Mouse (Mus musculus) macrophage (primary cell): ENCODE results near the gene Fyn. TPM values are rescaled to one million over a fixed set of nuclear protein-coding genes. Genes with fewer than 3 reads are reported as not detected.

ENCODE experiments used
- H3K27ac ChIP-seq: fragments of 350-480 bp; formaldehyde crosslinking; 2 replicates; pipeline ENCODE4 v1.9.0; 2021
- H3K36me3 ChIP-seq: fragments of 350-480 bp; formaldehyde crosslinking; 2 replicates; pipeline ENCODE4 v1.9.0; 2021; ENCODE audit errors: inconsistent target
- H3K4me3 ChIP-seq: fragments of 350-480 bp; formaldehyde crosslinking; 2 replicates; pipeline ENCODE4 v1.9.0; 2021; ENCODE audit errors: inconsistent target
- H3K79me2 ChIP-seq: fragments of 350-480 bp; formaldehyde crosslinking; 2 replicates; pipeline ENCODE4 v1.9.0; 2021; ENCODE audit errors: inconsistent target
- WGBS: methylation state at CpG from one replicate; pipeline ENCODE4 v1.1.7; 2026; ENCODE audit warnings: inconsistent platforms; ENCODE audit not compliant: missing documents; 5-methylcytosine and 5-hydroxymethylcytosine counted together
- polyA plus RNA-seq: library from polyadenylated mRNA; stranded (reverse); fragments of 250-400 nt; gene quantifications from 3 replicates; pipeline ENCODE4 v1.2.4, GENCODE M21; 2018; ENCODE audit warnings: inconsistent platforms
- total RNA-seq, 78 experiments: library from RNA; depleted of rRNA; stranded (reverse); fragments of 250-400 nt; gene quantifications; 1 replicate in 9 of 78; 2 replicates in 24 of 78; 3 replicates in 43 of 78; 4 replicates in 2 of 78; pipeline ENCODE4 v1.2.4; 2018; ENCODE audit warnings: inconsistent platforms in 56 of 78

The Fyn gene
- total RNA-seq (2018; cell fraction: chromatin; rRNA removed): 10 to 100 TPM in 25 of 26 experiments, 1 to 10 TPM in 1; 6.3 to 28.4 (median 18.4) TPM
- 10 to 100 TPM in 24 of 26 experiments, 1 to 10 TPM in 2; 9.9 to 18.1 (median 13.6) TPM for total RNA-seq (2018; cell fraction: cytosol; rRNA removed)
- total RNA-seq (2018; cell fraction: nucleus; rRNA removed): 10 to 100 TPM in 25 of 26 experiments, 1 to 10 TPM in 1; 9.1 to 30.6 (median 14.2) TPM
- polyA plus RNA-seq: 11.3 to 23.4 TPM (median 18.6 TPM) in 3 replicates

GRCm38 (mm10) chr10:39368572-39369135, at the start of gene Fyn:
Gene Fyn (plus strand): TSS chr10:39368855.
- Histone ChIP-seq H3K27ac (no peak within 1 kb of the TSS), H3K79me2 (peaks cover 24% of the 10 kb centered on the region), H3K4me3 (peak within 1 kb of the TSS; percentile 26), H3K36me3 (no peaks in the 10 kb centered on the region)
- 17% methylated on average over 8 of the region's 8 CpGs for WGBS

- H3K4me3 ChIP-seq: no peak overlapping the region
- 81% methylated on average over 17 of the region's 17 CpGs for WGBS
- H3K27ac ChIP-seq: no peak overlapping the region
- no peaks in the 10 kb centered on the region for H3K79me2 ChIP-seq
- no peaks in the 10 kb centered on the region for H3K36me3 ChIP-seq
These were observed 47.6 kb upstream of the Fyn start for GRCm38 (mm10) chr10:39320798-39321622.

GRCm38 (mm10) chr10:39321623-39321985, 47.1 kb upstream of the Fyn start:
- no peak overlapping the region for H3K27ac ChIP-seq
- H3K79me2 ChIP-seq: no peaks in the 10 kb centered on the region
- 86% methylated on average over 9 of the region's 9 CpGs for WGBS
- no peak overlapping the region for H3K4me3 ChIP-seq
- no peaks in the 10 kb centered on the region for H3K36me3 ChIP-seq

- H3K36me3 ChIP-seq: no peaks in the 10 kb centered on the region
- WGBS: 88% methylated on average over 4 of the region's 4 CpGs
- H3K27ac ChIP-seq: no peak overlapping the region
- H3K4me3 ChIP-seq: no peak overlapping the region
- H3K79me2 ChIP-seq: no peaks in the 10 kb centered on the region
These were observed 46.5 kb upstream of the Fyn start for GRCm38 (mm10) chr10:39322143-39322542.

GRCm38 (mm10) chr10:39324291-39324690, 44.4 kb upstream of the Fyn start:
- Histone ChIP-seq H3K4me3 (no peak overlapping the region), H3K79me2 (no peaks in the 10 kb centered on the region), H3K27ac (no peak overlapping the region), H3K36me3 (no peaks in the 10 kb centered on the region)
- 27% methylated on average over 2 of the region's 2 CpGs for WGBS

GRCm38 (mm10) chr10:39328661-39329060, 40.0 kb upstream of the Fyn start:
- H3K79me2 ChIP-seq: no peaks in the 10 kb centered on the region
- no peak overlapping the region for H3K27ac ChIP-seq
- no peak overlapping the region for H3K4me3 ChIP-seq
- no peaks in the 10 kb centered on the region for H3K36me3 ChIP-seq
- WGBS: 89% methylated on average over 2 of the region's 2 CpGs

GRCm38 (mm10) chr10:39334320-39334719, 34.3 kb upstream of the Fyn start:
- 53% methylated on average over 3 of the region's 3 CpGs for WGBS

GRCm38 (mm10) chr10:39335880-39336279, 32.8 kb upstream of the Fyn start:
- Histone ChIP-seq H3K27ac (no peak overlapping the region), H3K4me3 (no peak overlapping the region), H3K36me3 (no peaks in the 10 kb centered on the region), H3K79me2 (no peaks in the 10 kb centered on the region)

More at GRCm38 (mm10) chr10:39334320-39334719, 34.3 kb upstream of the Fyn start:
- Histone ChIP-seq H3K4me3 (no peak overlapping the region), H3K27ac (no peak overlapping the region), H3K36me3 (no peaks in the 10 kb centered on the region), H3K79me2 (no peaks in the 10 kb centered on the region)

GRCm38 (mm10) chr10:39339189-39339968, 29.3 kb upstream of the Fyn start:
- Histone ChIP-seq H3K79me2 (no peaks in the 10 kb centered on the region), H3K27ac (no peak overlapping the region), H3K36me3 (no peaks in the 10 kb centered on the region), H3K4me3 (no peak overlapping the region)
- WGBS: 40% methylated on average over 2 of the region's 2 CpGs

GRCm38 (mm10) chr10:39339969-39340236, 28.8 kb upstream of the Fyn start:
- Histone ChIP-seq H3K36me3 (no peaks in the 10 kb centered on the region), H3K4me3 (no peak overlapping the region), H3K27ac (no peak overlapping the region), H3K79me2 (no peaks in the 10 kb centered on the region)
- WGBS: 49% methylated on average over 2 of the region's 2 CpGs

GRCm38 (mm10) chr10:39343551-39343950, 25.1 kb upstream of the Fyn start:
- H3K36me3 ChIP-seq: no peaks in the 10 kb centered on the region
- H3K4me3 ChIP-seq: no peak overlapping the region
- 33% methylated on average over 1 of the region's 1 CpGs for WGBS
- no peak overlapping the region for H3K27ac ChIP-seq
- no peaks in the 10 kb centered on the region for H3K79me2 ChIP-seq

- H3K36me3 ChIP-seq: no peaks in the 10 kb centered on the region
- no peaks in the 10 kb centered on the region for H3K79me2 ChIP-seq
- H3K4me3 ChIP-seq: no peak overlapping the region
- WGBS: 89% methylated on average over 1 of the region's 1 CpGs
- H3K27ac ChIP-seq: no peak overlapping the region
These were observed 22.7 kb upstream of the Fyn start for GRCm38 (mm10) chr10:39345921-39346320.

- Histone ChIP-seq H3K27ac (no peak overlapping the region), H3K36me3 (no peaks in the 10 kb centered on the region), H3K4me3 (no peak overlapping the region), H3K79me2 (no peaks in the 10 kb centered on the region)
- 93% methylated on average over 13 of the region's 14 CpGs for WGBS
These were observed 18.8 kb upstream of the Fyn start for GRCm38 (mm10) chr10:39349781-39350364.

GRCm38 (mm10) chr10:39364196-39364595, 4.5 kb upstream of the Fyn start:
- H3K4me3 ChIP-seq: no peak overlapping the region
- WGBS: 98% methylated on average over 4 of the region's 4 CpGs
- H3K79me2 ChIP-seq: no peaks in the 10 kb centered on the region
- no peak overlapping the region for H3K27ac ChIP-seq
- no peaks in the 10 kb centered on the region for H3K36me3 ChIP-seq
